Mouse (Mus musculus): Measurements from ENCODE around the gene Pkp4.

DNA sequence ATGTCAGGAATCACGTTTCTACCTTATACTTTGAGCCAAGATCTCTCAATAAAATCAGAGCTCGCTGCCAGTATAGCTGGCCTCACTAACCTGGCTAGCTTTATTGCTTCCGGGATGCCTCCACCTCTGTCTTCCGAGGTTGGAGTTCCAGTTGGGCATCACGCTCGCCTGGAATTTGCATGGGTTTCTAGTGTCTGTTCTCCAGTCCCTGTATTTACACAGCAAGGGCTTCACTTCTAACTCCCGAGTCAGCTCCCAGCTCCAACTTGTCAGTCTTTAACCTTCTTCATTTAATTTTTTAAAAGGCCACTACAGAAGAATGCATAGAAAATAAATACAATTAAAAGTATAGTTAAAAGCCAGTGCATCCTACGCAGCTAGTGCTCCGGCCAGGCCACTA is 47.6 kb downstream of the Pkp4 start:
- TF ChIP-seq EP300 (IDR thresholded peaks at IDR 0.05; ENCODE audit: low read depth), result no peak
- no peak for TF ChIP-seq CTCF (IDR thresholded peaks at IDR 0.05; ENCODE audit: low read depth)
